Mouse (Mus musculus) brain, embryonic 14.5 days (tissue): Measurements from ENCODE around the gene Upp2. TPM values are rescaled to one million over a fixed set of nuclear protein-coding genes. Genes with fewer than 3 reads are reported as not detected.

Experiments
- DNase-seq: peaks from one replicate; pipeline ENCODE4 v3.0.0-alpha.2; 2011; ENCODE audit warnings: low read depth
- CTCF ChIP-seq: fragments of 200-500 bp; IDR thresholded peaks from 2 replicates; pipeline ENCODE4 v1.5.1; 2012; ENCODE audit warnings: inconsistent platforms, mild to moderate bottlenecking, moderate library complexity, borderline replicate concordance; ENCODE audit not compliant: insufficient read depth, insufficient read length; ENCODE audit errors: extremely low read depth
- POLR2A ChIP-seq: fragments of 200-500 bp; IDR thresholded peaks from 2 replicates; pipeline ENCODE4 v1.6.1; 2012; ENCODE audit warnings: mild to moderate bottlenecking, inconsistent platforms, borderline replicate concordance; ENCODE audit not compliant: poor library complexity, insufficient read depth, insufficient read length, severe bottlenecking; ENCODE audit errors: extremely low read depth
- polyA plus RNA-seq: library from polyadenylated mRNA; depleted of rRNA; stranded (reverse); fragments of >200 nt; gene quantifications from 2 replicates; pipeline ENCODE4 v1.2.3, GENCODE M21; 2012

Gene Upp2
- polyA plus RNA-seq, 1 experiment: 13.5 TPM

GRCm38 (mm10) chr2:58667991-58668390, 100.9 kb downstream of the Upp2 start:
- peak; percentile 83 for DNase-seq
- no peak for TF ChIP-seq POLR2A
- TF ChIP-seq CTCF: peak; percentile 86

GRCm38 (mm10) chr2:58669114-58669513, 102.0 kb downstream of the Upp2 start:
- DNase-seq: no peak

GRCm38 (mm10) chr2:58672520-58672919, 105.4 kb downstream of the Upp2 start:
- no peak for DNase-seq
- TF ChIP-seq CTCF (no peak), POLR2A (no peak)

More at GRCm38 (mm10) chr2:58669114-58669513, 102.0 kb downstream of the Upp2 start:
- TF ChIP-seq CTCF (no peak), POLR2A (no peak)

GRCm38 (mm10) chr2:58679968-58680367, 112.9 kb downstream of the Upp2 start:
- no peak for DNase-seq

GRCm38 (mm10) chr2:58680794-58681193, 113.7 kb downstream of the Upp2 start:
- TF ChIP-seq CTCF: peak; percentile 76; the same call in 1 of the 2 replicates
- no peak for TF ChIP-seq POLR2A
- DNase-seq: peak; percentile 82

More at GRCm38 (mm10) chr2:58679968-58680367, 112.9 kb downstream of the Upp2 start:
- TF ChIP-seq CTCF: no peak
- TF ChIP-seq POLR2A: no peak

- no peak for DNase-seq
- no peak for TF ChIP-seq CTCF
- no peak for TF ChIP-seq POLR2A
Observed at GRCm38 (mm10) chr2:58681394-58681793, 114.3 kb downstream of the Upp2 start.

- no peak for DNase-seq
- TF ChIP-seq POLR2A (no peak), CTCF (no peak)
Observed at GRCm38 (mm10) chr2:58697501-58697900, 130.4 kb downstream of the Upp2 start.

GRCm38 (mm10) chr2:58699931-58700330, 132.8 kb downstream of the Upp2 start:
- peak; percentile 86 for DNase-seq
- TF ChIP-seq POLR2A (no peak), CTCF (peak; percentile 72)

GRCm38 (mm10) chr2:58700354-58700753, 133.3 kb downstream of the Upp2 start:
- no peak for DNase-seq

GRCm38 (mm10) chr2:58701627-58702026, 134.5 kb downstream of the Upp2 start:
- DNase-seq: no peak
- TF ChIP-seq POLR2A: no peak
- no peak for TF ChIP-seq CTCF

More at GRCm38 (mm10) chr2:58700354-58700753, 133.3 kb downstream of the Upp2 start:
- TF ChIP-seq POLR2A: no peak
- TF ChIP-seq CTCF: no peak

GRCm38 (mm10) chr2:58703226-58703625, 136.1 kb downstream of the Upp2 start:
- no peak for TF ChIP-seq CTCF
- TF ChIP-seq POLR2A: no peak
- no peak for DNase-seq

GRCm38 (mm10) chr2:58703646-58704045, 136.5 kb downstream of the Upp2 start:
- TF ChIP-seq POLR2A (no peak), CTCF (no peak)
- DNase-seq: no peak

- TF ChIP-seq POLR2A (no peak), CTCF (no peak)
- no peak for DNase-seq
Observed at GRCm38 (mm10) chr2:58704576-58704975, 137.5 kb downstream of the Upp2 start.

GRCm38 (mm10) chr2:58707676-58708075, 140.6 kb downstream of the Upp2 start:
- TF ChIP-seq CTCF: no peak
- TF ChIP-seq POLR2A: no peak
- DNase-seq: no peak
